Mouse (Mus musculus): Measurements from ENCODE around the gene Mgat5b.

Gene Mgat5b

DNA sequence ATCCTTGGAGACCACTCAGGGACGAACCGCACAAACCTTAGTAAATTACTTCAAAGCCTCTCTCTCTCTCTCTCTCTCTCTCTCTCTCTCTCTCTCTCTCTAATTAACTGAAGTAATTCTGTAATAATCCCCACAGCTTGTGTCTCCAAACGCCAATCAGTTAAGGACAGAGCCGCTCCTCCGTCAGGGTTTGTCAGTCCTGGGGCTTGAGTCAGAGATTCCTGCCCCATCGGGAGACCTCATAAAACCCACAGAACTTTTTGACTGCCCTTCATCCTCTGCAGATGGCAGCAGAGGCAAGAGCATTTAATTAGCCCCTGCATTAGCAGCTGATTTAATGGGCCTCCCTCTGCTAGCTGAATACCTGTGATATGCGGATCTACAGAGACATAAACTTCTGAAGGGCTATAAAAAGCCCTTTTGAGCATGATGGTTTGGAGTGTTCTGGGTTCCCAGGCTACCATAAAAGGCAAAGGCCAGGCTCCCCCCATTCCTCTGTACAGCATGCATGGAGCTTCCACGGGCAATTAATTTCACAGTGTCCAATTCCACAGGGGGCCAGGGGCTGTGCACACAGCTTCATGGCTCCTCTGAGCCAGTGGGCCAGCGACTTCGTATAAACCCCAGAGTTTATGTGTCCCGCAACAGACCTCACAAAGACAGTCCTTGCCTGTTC lies 117.1 kb downstream of the Mgat5b start:
- DNase-seq (ENCODE audit: low spot score), result no peak

Measured in lung, postnatal 25 days (tissue).